Mouse (Mus musculus) lung, postnatal 25 days (tissue): ENCODE measurements around the gene Ppp1ca.
A peak's percentile ranks its signal among the peaks of the same experiment; 100 is the strongest.

Experiments used
- DNase-seq: peaks from one replicate; pipeline ENCODE4 v3.0.0; 2022; ENCODE audit warnings: low spot score

The Ppp1ca gene

DNA sequence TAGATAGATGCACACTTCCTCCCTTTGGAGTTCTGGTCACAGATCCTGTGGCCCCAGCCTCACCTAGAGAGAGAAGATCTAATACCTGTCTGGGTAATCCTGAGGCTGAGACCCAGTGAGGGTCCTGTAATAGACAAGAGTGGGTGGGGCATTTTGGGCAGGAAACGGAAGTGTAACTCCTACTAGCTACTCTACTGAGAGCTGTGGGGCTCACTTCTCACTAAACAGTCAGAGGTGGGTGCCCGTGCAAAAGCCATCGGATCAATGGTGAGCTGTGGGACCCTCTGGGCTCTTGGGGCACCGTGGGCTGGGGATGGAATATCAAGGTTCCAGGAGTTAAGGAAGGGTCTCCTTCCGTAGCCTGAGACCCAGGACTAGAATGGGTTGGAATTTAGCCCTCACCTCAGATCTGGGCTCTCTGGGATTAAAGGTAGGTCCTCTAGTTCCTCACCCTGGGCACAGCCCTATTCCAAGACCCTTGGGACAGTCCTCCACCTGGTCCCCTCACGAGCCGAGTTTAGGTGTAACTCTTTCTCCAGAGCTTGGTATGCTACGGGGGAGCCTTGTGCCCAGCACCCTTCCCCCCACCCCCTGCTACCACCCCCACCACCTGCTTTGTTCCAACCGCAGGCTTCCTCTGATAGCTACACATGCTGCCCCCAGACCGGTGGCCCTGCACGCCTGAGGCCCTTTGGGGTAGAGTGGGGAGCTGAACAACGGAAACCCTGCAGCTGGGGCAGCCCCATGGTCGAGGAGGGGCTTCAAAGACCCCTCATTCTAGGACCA, 37.2 kb upstream of the Ppp1ca start:
- DNase-seq, result no peak

DNA sequence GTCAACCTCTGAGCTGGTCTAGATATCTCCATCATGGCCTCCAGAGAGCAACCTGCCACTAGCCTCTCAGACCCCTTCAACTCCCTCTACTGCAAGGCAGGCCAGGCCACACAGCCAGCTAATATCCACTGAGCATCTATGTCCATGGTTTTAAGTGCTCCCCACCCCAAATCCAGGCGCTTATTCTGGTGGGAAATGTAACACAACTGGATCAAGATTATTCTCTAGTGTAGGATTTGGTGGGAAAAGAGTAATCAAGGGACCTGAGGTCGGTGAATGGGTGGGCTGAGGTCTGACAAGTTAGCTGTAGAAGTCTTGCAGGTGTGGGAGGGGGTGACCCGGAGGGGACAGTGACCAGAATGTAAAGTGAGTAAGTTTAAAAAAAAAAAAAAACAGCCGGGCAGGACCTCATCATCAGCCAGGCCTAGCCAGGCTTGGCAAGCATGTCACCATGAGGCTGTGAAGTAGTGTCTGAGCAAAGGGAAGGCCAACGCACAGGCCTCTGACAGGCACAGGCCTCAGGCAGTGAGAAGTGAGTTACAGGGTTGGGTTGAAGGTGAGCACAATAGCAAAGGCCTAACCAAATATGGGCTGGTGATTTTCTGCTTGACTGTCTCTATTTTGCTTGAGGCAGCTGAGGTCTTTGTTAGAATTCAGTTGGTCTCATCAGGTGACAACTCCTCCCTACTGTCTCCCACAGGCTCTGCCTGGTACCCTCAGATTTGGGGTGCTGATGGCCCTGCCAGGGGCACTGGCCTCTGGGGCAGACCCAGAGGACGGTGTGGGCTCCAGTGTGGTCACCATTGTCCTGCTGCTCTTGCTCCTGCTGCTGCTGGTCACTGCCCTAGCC, 36.4 kb upstream of the Ppp1ca start:
- DNase-seq, result no peak

DNA sequence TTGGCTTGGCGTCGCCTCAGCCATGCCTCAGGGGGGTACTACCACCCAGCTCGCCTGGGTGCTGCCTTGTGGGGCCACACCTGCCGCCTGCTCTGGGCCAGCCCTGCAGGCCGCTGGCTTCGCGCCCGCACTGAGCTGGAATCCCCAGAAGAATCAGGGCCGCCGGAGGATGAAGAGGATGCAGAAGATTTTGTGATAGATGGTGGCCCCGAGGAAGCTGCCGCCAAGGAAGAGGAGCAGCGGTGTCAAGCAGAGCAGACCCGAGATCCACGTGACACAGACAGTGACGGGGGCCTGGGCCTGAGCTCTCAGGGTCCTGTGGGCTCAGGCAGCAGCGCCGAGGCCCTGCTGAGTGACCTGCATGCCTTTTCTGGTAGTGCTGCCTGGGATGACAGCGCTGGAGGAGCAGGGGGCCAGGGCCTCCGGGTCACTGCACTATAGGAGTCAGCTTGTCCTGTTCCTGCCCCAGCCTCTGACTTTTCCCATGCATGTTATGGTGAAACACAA, 35.7 kb upstream of the Ppp1ca start:
- no peak for DNase-seq

DNA sequence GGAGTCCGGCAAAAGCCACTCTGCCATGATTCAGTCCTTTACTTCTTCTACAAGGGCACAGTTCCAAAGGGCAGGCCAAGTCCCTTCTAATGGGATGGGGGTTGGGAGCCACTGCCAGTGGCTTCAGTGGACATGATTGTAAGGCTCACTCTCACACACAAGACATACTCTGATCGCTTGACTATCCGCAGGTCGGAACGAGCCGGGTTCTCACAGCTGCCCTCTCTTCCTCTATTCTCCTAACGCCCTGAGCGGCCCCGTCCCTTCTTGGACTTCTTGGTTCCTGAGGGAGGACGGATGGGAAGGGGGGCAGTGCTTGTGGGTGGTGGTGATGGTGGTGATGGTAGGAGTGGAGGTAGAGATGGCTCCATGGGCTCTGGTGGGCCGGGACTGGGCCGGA, 35.1 kb upstream of the Ppp1ca start:
- DNase-seq, result no peak

DNA sequence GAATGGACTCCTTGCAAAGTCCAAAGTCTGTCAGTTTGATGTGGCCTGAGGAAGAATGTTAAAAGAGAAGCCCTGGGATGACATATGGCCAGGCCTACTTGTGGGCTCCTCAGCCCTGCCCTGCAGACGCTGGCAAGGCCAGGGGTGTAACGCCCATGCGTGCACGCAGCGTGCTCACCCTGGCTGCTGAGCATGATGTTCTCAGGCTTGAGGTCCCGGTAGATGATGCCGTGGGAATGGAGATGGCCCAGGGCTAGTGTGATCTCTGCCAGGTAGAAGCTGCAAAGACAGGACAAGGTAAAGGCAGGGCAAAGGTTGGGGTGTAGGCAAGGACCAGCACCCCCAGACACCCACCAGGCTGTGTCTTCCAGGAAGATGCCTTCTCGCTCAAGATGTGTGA, 32.8 kb upstream of the Ppp1ca start:
- DNase-seq, result no peak

DNA sequence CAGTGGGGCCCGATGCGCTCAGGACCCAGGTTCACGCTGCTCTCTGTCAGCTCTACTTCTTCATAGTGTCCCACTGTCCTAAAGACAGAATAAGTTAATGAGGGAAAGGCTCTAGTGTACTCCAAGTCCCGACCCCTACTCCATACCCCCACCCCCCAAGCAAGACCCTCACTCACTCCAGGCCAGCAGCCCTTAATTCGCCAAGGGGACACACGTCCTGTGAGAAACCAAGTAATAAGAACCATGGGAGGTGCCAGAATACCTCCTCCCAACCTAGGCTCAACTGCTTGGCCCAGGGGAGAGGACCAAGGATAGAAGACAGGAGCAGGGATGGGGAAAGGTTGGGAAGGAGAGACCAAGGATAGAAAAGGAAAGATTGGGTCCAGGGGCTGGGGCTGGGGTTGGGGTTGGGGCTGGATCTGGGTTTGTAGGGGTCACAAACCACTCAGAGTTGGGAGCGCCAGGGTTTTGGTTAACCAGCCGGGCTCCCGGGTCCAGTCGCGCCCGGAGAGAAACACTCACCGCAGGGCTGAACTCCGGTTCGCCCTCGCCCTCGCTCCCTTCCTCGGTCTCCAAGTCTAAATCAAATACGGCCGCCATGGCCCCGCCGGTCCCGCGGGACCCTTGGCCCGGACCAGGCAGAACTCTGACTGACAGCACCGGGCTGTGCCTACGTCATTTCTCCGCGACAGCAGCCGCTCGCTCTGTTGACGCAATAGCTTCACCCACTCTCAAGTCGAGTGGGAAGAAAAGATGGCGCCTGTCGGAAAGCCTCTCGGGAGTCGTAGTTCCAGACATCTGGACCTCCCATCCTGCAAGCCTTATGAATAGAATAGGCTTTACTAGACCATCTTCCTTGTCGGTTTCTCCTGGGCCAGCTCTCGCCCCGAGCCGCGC, 29.0 kb upstream of the Ppp1ca start, which contains the start of gene Rps6kb2:
Rps6kb2 (minus strand) TSS at position 709 of the 897 bp plus-strand sequence.
- peak; percentile 98 for DNase-seq

DNA sequence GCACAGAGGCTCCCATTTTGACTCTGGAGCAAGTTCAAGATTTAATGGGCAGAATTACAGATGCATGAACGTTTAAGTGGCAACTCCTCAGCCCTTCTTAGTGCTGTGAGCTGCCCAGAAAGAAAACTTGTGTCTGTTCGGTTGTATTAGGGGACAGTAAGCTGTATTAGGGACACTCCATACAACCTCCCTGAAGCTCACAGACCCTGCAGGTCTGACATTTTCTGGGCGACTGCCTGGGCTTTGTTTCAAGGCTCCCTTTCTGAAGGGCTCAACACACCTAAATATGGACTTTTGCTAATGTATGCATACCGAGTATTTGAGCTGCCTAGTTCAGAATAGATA, 28.4 kb upstream of the Ppp1ca start:
- no peak for DNase-seq

DNA sequence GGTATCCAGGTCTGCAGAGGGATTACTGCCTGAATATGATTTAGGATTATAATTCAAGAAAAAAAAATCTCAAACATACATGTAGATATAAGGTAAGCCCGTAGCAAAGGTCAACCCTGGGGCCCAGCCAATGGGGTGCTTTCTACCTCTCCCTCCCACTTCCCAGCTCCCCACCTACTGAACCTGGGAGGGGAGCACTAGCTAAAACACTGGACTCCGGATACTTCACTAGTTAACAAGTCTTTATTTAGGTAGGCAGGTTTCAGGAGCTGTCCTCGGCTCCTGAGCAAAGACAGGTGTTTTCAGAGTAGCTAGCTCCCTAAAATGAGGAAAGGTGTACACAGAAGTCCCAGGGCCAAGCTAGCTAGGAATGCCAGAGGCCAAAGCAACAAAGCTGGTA, 27.8 kb upstream of the Ppp1ca start:
- no peak for DNase-seq

DNA sequence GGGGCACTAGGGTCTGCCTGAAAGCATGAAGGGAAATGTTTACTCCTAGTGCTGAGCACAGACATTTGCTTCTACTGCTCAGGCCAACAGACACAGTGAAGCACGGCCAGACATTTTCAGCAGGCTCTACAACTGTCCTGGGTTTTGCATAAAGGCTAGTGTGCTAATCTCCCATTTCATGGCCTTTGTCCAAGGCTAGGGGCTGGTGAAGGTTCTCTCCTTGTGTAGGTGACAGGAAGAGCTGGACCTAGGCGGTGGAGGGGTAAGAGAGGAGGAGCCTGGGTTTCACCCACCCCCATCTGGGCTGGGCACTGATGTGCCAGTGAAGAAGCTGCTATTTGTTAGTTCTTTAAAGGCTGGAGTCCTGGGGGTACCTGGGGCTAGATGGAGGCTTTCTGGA, 27.1 kb upstream of the Ppp1ca start:
- DNase-seq, result no peak

DNA sequence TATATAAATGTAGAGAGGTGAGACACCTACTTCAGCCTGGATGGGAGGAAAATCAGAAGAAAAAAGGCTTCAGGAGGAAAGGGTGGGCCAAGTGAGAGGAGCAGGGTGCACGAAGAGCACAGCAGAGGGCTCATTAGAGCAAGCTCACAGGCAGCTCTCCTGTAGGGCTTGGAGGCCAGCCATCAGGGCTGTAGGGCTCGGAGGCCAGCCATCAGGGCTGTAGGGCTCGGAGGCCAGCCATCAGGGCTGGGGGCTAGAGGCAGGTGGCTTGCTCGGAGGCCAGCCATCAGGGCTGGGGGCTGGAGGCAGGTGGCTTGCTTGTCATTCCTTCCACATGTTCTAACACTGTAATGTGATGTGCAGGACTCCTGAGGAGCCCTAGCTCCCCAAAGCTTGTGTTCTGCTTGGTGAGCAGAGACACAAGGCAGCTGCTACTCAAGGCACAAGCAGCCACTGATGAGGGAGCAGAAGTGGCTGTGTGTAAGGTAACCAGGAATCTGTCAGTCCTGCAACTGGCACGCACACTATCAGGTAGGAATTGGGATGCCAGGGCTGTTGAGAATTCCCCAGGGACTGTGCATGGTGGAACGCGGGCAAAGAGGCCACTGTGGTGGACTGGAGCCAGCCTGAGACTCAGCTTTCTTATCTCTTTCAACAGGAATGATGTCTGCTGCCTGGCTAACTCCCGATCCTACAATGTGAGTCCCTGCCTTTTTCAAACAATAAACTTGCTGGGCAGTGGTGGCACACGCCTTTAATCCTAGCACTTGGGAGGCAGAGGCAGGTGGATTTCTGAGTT, 25.0 kb upstream of the Ppp1ca start:
- no peak for DNase-seq

DNA sequence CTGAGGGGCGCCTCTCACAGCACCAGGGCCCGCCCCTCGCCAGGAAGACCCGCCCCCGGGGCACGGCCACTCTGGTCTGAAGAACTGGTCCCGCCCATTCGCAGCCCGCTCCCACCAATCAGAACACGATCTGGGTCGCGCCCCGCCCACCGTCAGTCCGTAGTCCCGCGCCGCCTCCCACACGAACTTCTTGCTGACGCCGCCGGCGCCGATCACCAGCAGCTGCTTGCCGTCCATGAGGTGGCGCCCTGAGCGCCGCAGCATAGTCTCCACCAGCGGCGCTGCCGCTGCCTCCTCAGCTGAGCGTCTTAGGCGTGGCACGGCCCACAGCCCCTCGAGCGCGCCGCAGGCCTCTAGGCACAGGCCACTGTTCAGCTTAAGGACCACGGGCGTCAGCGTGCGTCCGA, 22.5 kb upstream of the Ppp1ca start:
- DNase-seq, result peak; percentile 99

DNA sequence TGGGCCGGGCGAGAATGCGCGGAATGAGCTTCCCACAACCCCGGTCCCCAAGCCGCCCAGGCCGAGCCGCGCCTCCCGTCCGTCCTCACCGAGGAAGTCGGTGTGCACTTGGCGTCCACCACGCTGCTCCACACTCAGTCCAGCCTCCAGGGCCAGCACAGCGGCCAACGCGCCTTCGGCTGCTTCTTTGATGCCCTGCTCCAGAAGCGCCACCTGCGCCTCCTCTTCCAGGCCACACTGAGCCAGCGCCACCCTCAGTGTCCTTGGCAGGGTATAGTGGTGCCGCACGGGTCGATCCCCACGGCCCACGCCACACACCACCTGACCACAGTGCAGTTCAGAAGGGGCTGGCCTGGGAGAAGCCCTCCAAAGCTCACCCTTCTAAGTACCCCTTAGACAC, 22.1 kb upstream of the Ppp1ca start:
- DNase-seq, result no peak

DNA sequence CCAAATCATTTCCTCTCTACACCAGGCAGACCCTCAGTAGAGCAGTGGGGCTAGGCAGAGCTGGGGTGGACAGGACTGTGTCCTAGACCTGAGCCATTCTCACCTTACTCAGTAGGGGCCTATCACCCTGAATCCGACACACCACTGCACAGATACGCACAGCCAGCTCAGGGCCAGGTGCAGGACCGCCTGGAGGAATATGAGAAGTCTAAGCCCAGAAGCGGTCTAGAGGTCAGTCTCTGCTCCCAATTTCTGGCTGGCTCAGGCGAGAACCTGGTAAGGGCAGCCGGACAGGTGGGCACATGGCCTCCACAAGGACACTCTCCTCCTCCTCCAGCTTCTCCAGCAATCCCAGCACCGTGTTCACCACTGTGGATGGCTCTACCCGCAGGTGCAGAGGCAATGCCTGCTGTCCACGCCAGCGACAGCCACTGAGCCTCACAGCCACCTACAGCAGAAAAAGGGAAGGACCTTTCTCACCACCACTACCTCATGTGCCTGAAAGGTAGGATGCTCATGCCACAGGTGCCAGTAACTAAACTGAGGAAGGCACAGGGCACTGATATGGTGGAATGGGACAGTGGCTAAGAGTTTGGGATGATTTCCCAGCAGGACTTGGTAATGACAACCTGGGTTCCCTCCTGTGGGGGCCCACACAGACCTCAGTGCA, 21.0 kb upstream of the Ppp1ca start:
- no peak for DNase-seq

DNA sequence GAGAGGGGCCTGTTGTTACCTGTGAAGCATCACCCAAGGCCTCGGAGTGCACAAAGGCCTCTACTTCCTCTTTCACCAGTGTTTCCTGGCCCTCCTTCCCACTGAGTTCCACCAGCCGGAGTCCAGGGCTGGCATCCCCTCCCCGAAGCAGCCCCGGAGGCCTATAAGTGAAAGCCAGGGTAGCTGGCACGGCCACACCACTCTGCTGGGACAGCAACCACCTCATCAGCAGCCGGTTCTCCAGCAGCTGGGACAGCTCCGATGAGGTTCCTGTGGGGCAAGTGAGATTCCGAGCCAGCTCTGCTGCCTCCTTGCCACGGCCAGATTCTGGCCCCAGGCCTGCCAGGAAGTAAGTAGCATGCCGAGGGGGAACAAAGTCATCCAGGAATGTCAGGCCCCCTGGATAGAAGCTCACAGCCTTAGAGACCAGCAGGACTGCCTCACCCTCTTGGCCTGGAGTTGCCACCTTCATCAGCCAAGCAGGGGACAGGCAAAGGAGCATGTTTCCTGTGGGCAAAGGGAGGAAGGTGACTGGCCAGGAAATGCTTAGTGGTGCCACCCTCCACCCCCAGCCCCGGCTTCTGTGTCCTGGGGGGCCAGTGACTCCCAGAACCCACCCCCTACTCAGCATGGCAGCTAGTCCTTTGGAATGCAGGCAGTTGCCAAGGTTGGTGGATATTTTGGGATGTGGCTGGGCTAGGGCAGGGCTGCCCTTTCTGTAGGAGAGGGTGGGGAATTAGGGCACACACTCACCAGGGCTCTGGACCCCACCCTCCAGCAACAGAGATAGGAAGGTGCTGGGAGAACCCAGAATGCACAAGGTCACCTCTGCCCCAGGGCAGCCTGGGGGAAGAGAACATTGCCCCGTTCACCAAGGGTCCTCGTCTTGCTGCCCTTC, 20.2 kb upstream of the Ppp1ca start:
- DNase-seq, result no peak

DNA sequence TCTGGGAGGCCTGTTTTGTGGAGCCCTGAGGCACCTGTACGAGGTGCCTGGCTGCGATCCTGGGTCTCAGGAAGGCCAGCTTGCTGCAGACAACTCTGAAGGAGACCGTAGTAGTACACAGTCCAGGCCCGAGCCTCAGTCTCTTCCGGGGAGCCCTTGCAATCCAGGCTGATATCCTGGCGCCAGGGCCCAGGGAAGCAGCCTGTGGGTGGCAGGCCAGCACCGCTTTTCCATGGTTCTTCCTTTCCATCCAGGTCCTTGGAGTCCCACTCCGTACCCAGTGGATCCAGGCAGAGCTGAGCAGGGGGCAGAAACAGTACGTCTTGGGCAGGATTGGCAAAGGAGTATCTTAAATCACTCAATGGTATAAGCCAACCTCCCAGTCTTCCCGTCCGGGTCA, 18.9 kb upstream of the Ppp1ca start:
- DNase-seq, result no peak

DNA sequence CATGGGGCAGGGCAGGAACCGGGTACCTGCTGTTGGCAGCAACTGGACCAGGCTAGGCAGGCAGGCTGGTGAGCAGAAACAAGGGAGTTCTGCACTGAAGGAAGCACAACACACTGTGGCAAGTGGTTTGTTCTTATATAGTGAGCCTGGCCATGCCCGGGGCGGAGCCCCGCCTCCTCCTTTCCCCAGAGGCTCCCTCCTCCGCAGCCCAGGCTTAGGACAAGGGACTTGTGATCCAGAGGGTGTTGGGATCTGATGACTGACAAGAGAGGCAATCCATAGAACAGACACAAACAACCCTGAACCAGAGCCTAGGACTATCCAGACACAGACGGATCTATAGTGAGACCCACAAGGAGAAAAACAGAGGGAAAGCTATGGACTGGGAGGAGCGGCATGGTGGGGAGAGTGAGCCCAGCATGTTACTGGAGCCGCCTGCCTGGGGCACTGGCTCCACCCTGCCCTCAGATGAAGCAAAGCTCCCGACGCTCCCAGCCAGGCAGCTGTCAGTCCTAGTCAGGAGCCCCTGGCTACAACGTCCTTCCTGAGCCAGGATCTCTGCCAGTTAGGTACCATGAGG, 16.4 kb upstream of the Ppp1ca start, which contains the start of gene Carns1:
Carns1 (minus strand) TSS at position 112 of the 580 bp plus-strand sequence.
- no peak for DNase-seq

DNA sequence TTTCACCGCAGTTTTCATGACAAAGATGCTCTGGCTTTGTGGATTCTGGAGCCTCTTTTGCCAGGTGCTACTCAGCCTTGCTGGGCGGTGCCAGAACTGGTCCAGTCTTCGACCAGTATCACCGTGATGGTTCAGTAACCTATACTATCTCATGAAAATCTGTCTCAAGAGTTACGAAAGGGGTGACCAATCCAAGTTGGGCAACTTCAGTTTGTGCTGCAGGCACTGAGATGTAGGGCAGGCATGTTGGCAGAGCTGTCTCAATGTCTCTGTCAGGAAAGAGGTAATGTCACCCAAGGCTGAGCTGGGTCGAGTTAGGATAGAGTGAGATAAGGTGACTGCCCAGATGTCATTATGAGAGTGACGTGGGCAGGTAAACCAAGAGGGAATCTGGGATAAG, 11.5 kb upstream of the Ppp1ca start:
- no peak for DNase-seq

DNA sequence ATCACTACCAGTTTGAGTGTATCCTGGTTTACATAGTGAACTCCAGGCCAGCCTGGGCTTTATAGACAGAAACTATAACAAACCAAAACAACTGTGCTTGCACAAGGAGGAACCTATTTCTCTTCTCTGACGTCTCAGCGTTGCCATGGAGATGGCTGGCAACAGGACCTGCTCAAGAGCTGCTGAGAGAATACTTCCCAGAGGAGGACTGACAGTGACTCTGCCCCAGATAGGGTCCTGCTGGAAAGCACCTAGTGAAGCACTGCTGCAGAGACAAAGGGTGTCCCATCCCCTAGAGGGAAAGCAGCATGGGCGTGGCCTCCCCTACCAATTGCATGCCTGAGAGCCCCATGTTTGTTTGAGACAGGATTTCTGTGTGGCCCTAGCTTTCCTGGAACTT, 10.0 kb upstream of the Ppp1ca start:
- peak; percentile 81 for DNase-seq

DNA sequence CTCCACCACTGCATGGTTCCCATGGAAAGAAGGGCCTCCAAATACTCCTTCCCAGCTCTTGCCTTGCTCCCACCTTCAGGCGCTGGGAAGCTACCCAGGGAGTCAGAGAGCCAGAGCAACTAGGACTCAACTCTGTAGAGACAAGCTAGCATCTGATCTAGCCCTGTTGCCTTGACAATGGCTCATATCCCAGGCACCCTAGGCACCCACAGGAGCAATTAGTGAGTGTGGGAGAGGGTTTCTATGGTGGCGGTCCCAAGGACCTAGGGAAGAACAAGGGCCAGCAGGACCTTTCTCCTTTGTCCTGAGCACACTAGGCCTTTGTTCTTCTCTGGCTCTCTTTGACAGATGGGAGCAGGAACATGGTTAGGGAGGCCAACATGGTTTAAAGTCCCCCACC, 8.2 kb upstream of the Ppp1ca start:
- no peak for DNase-seq
